Mouse (Mus musculus) lung, postnatal 0 days (tissue): ENCODE data around the gene Erc1.

Experiments used
- CTCF ChIP-seq: IDR thresholded peaks from 2 replicates; pipeline ENCODE4 v1.5.1; 2016; ENCODE audit warnings: antibody characterized with exemption, mild to moderate bottlenecking
- EP300 ChIP-seq: IDR thresholded peaks from 2 replicates; pipeline ENCODE4 v1.6.1; 2016; ENCODE audit warnings: antibody characterized with exemption, mild to moderate bottlenecking, control low read depth

GRCm38 (mm10) chr6:119735937-119736336 is 112.0 kb downstream of the Erc1 start:
- TF ChIP-seq CTCF (no peak), EP300 (no peak)
